Mouse (Mus musculus) hindbrain, embryonic 12.5 days (tissue): ENCODE results near the gene Tada1. TPM values are rescaled to one million over a fixed set of nuclear protein-coding genes. Genes with fewer than 3 reads are reported as not detected.

Experiments
- ATAC-seq: fragments of 200-750 bp; cut with Nextera tagmentation; 2 replicates; pipeline ENCODE4 v1.8.0; 2017; ENCODE audit warnings: moderate TSS enrichment; ENCODE audit not compliant: low FRiP score
- H3K27ac ChIP-seq: fragments of 300-500 bp; sonication (generic); 2 replicates; pipeline ENCODE4 v1.5.1; 2016; ENCODE audit warnings: mild to moderate bottlenecking
- H3K27me3 ChIP-seq: fragments of 300-500 bp; sonication (generic); 2 replicates; pipeline ENCODE4 v1.6.1; 2016; ENCODE audit warnings: mild to moderate bottlenecking
- H3K36me3 ChIP-seq: fragments of 300-500 bp; sonication (generic); 2 replicates; pipeline ENCODE4 v1.6.1; 2016; ENCODE audit warnings: mild to moderate bottlenecking
- H3K4me1 ChIP-seq: fragments of 300-500 bp; sonication (generic); 2 replicates; pipeline ENCODE4 v1.6.1; 2016
- H3K4me2 ChIP-seq: fragments of 300-500 bp; sonication (generic); replicated peaks from 2 replicates; pipeline ENCODE4 v1.6.1; 2016; ENCODE audit warnings: mild to moderate bottlenecking
- H3K4me3 ChIP-seq: fragments of 300-500 bp; sonication (generic); 2 replicates; pipeline ENCODE4 v1.5.1; 2016; ENCODE audit warnings: mild to moderate bottlenecking
- H3K9ac ChIP-seq: fragments of 300-500 bp; sonication (generic); 2 replicates; pipeline ENCODE4 v1.6.1; 2016; ENCODE audit warnings: mild to moderate bottlenecking, moderate library complexity
- H3K9me3 ChIP-seq: fragments of 300-500 bp; sonication (generic); replicated peaks from 2 replicates; pipeline ENCODE4 v1.6.1; 2016; ENCODE audit warnings: mild to moderate bottlenecking
- WGBS: fragments of 180-500 bp; shearing (Covaris S2); methylation state at CpG from one replicate; pipeline ENCODE4 v1.1.7; 2016; 5-methylcytosine and 5-hydroxymethylcytosine counted together
- polyA plus RNA-seq: library from polyadenylated mRNA; unstranded; fragments of >200 nt; fragmentation: Nextera tagmentation; extraction: Ambion mirVana; gene quantifications from 2 replicates; pipeline ENCODE4 v1.2.1, GENCODE M21; 2016

The Tada1 gene
- polyA plus RNA-seq, 1 experiment from 2014 or later: 58.4 TPM

DNA sequence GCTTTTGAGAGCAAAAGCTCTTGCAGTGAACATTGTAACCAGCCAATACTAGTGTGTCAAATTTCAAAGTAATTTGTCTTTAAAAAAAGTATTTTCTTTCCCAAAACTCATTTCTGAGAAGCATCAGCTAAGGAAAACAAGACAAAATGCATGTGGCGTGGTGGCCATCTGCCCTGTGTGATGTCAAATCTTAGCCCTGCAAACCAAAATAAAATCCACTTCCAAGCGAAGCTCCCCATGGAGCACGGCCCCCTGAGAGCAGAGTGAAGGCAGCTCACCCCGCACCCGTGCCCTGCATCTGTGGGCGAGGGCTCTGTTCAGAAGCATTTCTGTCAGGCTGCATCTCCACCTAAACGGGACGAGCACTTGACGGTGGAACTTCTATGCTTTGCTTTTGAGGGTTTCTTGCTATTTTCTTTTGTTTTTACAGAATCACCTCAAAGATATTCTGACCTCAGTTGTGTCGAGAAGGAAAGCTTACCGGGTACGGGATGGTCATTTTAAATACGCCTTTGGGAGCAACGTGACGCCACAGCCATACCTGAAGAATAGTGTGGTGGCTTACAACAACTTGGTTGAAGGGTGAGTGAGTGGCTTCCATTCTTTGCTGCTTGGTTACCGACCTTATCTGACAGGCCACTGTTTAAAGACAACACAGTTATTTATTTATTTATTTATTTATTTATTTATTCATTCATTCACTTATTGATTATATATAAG is 10.7 kb downstream of the Tada1 start:
- peaks cover 92% of the 10 kb centered on the region for H3K36me3 ChIP-seq

DNA sequence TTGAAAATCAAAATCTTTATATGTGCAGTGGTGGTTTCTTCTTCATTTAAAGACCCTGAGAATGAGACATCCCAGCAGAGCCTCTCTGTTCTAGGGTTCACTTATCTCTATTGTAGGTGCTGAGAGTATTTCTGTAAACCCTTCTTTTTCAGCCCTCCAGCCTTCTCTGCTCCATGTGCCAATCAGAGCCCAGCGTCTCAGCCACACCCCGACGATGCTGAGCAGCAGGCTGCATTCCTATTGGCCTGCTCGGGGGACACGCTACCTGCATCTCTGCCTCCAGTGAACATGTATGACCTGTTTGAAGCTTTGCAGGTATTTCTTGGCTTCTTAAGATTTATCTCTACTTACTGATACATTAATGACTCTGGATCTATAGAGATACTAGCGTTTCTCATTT is 12.8 kb downstream of the Tada1 start:
- Histone ChIP-seq H3K27me3 (no peaks in the 10 kb centered on the region), H3K9me3 (no peaks in the 10 kb centered on the region), H3K27ac (no peak overlapping the region), H3K4me1 (no peaks in the 10 kb centered on the region), H3K4me2 (no peak overlapping the region), H3K9ac (no peak overlapping the region), H3K4me3 (no peak overlapping the region), H3K36me3 (peaks cover 95% of the 10 kb centered on the region)
- no peak for ATAC-seq
- WGBS: 94% methylated on average over 6 of the region's 6 CpGs

More for the DNA sequence above, 10.7 kb downstream of the Tada1 start:
- no peak for ATAC-seq
- H3K4me3 ChIP-seq: no peak overlapping the region
- H3K27me3 ChIP-seq: no peaks in the 10 kb centered on the region
- no peak overlapping the region for H3K4me2 ChIP-seq
- H3K27ac ChIP-seq: no peak overlapping the region
- no peaks in the 10 kb centered on the region for H3K9me3 ChIP-seq
- 95% methylated on average over 16 of the region's 16 CpGs for WGBS
- H3K9ac ChIP-seq: no peak overlapping the region
- H3K4me1 ChIP-seq: no peaks in the 10 kb centered on the region

DNA sequence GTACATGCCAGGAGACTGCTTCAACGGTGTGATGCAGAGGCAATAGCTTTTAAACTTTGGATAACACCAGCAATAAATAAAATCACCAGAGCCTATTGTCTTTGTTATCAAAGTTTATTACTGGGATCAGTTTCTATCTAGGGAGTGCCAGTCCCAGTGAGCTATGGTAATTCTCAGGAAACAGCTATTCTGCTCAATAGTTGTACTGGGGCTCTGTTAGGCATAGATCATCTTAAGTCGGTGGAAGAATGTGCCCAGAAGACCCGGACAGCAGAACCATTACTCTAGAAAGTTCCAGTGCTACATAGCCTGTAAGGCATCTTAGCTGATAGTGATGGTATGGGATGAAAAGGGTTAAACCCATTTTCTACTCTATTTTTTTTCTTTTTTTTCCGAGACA is 15.9 kb downstream of the Tada1 start:
- ATAC-seq: no peak
- WGBS: 81% methylated on average over 4 of the region's 4 CpGs

DNA sequence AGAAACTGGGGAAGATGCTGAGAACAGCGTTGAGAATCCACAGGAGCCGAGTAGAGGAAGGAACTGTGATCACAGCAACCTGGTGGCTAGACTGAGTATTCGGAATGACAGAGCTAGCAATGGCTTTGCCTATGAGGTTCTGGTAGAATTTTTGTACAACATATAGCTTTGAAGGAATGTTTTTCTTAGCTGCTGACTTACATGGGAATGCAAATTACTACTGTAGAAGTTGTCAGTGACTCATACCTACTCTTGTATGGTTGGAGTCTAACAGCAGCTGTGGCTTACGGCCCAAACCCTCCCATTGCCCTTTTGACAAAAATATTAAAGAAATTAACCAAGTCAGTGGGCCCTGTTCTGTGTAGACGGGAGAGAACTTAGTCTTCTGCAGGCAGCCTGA is 16.8 kb downstream of the Tada1 start:
- Histone ChIP-seq H3K36me3 (peaks cover 95% of the 10 kb centered on the region), H3K27me3 (no peaks in the 10 kb centered on the region), H3K4me3 (no peak overlapping the region), H3K9ac (no peak overlapping the region), H3K27ac (no peak overlapping the region), H3K9me3 (no peaks in the 10 kb centered on the region), H3K4me2 (no peak overlapping the region), H3K4me1 (no peaks in the 10 kb centered on the region)
- ATAC-seq: no peak
- WGBS: 92% methylated on average over 5 of the region's 5 CpGs

More for the DNA sequence above, 15.9 kb downstream of the Tada1 start:
- Histone ChIP-seq H3K4me3 (no peak overlapping the region), H3K9me3 (no peaks in the 10 kb centered on the region), H3K4me1 (no peaks in the 10 kb centered on the region), H3K27me3 (no peaks in the 10 kb centered on the region), H3K36me3 (peaks cover 95% of the 10 kb centered on the region), H3K4me2 (no peak overlapping the region), H3K27ac (no peak overlapping the region), H3K9ac (no peak overlapping the region)

GRCm38 (mm10) chr1:166396381-166396780 is 17.5 kb downstream of the Tada1 start:
- no peak overlapping the region for H3K9ac ChIP-seq
- 93% methylated on average over 6 of the region's 6 CpGs for WGBS
- H3K9me3 ChIP-seq: no peaks in the 10 kb centered on the region
- H3K27me3 ChIP-seq: no peaks in the 10 kb centered on the region
- H3K27ac ChIP-seq: no peak overlapping the region
- no peak overlapping the region for H3K4me3 ChIP-seq
- H3K36me3 ChIP-seq: peaks cover 95% of the 10 kb centered on the region
- H3K4me1 ChIP-seq: no peaks in the 10 kb centered on the region
- ATAC-seq: no peak
- no peak overlapping the region for H3K4me2 ChIP-seq

- H3K9ac ChIP-seq: no peak overlapping the region
- no peak overlapping the region for H3K4me2 ChIP-seq
- H3K27me3 ChIP-seq: no peaks in the 10 kb centered on the region
- no peak for ATAC-seq
- H3K4me1 ChIP-seq: peaks cover 4% of the 10 kb centered on the region
- peaks cover 93% of the 10 kb centered on the region for H3K36me3 ChIP-seq
- no peak overlapping the region for H3K4me3 ChIP-seq
- no peaks in the 10 kb centered on the region for H3K9me3 ChIP-seq
- no peak overlapping the region for H3K27ac ChIP-seq
These were observed 22.6 kb downstream of the Tada1 start for GRCm38 (mm10) chr1:166401455-166401854.

- no peak overlapping the region for H3K27ac ChIP-seq
- H3K4me3 ChIP-seq: no peak overlapping the region
- 66% methylated on average over 4 of the region's 4 CpGs for WGBS
- no peak overlapping the region for H3K9ac ChIP-seq
- H3K27me3 ChIP-seq: no peaks in the 10 kb centered on the region
- peaks cover 93% of the 10 kb centered on the region for H3K36me3 ChIP-seq
- H3K9me3 ChIP-seq: no peaks in the 10 kb centered on the region
- H3K4me1 ChIP-seq: peaks cover 4% of the 10 kb centered on the region
- ATAC-seq: no peak
- H3K4me2 ChIP-seq: no peak overlapping the region
These were observed 23.1 kb downstream of the Tada1 start for GRCm38 (mm10) chr1:166402003-166402402.

DNA sequence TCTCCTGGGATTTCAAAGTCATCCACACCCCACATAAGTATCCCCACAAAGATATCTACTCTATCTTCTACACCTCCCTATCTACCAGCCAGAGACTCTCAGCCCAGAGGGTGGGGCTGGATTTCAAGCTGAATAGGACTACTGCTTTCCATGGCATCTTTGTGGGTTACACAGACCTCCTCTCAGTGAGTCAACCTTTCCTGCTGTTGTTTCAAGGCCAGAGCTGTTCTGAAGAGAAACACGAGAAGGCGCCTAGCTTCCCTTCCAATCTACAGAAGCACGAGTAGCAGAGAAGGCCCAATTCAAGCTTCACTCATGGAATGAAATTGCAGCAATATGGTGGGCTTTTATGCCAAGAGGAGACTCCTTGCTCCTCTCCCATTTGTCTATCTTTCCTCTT is 24.9 kb downstream of the Tada1 start:
- Histone ChIP-seq H3K4me1 (peaks cover 15% of the 10 kb centered on the region), H3K27me3 (no peaks in the 10 kb centered on the region), H3K9ac (no peak overlapping the region), H3K36me3 (peaks cover 85% of the 10 kb centered on the region), H3K9me3 (no peaks in the 10 kb centered on the region), H3K4me2 (no peak overlapping the region), H3K4me3 (no peak overlapping the region), H3K27ac (no peak overlapping the region)
- no peak for ATAC-seq
- 91% methylated on average over 3 of the region's 3 CpGs for WGBS

- H3K36me3 ChIP-seq: peaks cover 36% of the 10 kb centered on the region
- ATAC-seq: peak; percentile 83
- H3K27me3 ChIP-seq: no peaks in the 10 kb centered on the region
These were observed 30.3 kb downstream of the Tada1 start for GRCm38 (mm10) chr1:166409177-166409700.

DNA sequence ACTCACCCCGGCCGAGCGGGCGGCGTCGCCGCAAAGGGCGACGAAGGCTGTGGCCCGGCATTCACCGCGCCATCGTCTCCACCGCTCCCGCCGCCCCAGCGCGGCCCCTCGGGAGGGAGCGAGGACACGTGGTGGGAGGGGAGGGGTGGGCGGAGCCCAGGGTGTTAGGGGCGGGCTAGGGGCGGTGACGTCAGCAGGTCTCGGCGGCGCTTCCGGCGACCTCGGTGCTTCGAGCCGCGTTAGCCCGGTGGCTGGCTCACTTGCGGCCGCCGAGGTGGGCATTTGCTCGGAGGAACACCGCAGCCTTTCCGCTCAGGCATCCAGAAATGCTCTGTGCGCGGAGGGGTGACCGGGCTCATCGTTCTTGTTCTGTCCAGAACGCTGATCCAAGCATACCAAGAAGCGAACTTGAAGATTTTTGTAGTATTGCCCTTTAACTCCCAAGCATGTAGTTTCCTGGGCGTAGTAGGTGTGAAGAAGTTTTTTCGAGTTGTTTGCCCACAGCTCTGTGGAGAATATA is 30.9 kb downstream of the Tada1 start, which contains the start of gene Pogk:
TSS of gene Pogk (minus strand) at position 163 of the 520 bp plus-strand sequence.
- H3K4me1 ChIP-seq: peaks cover 13% of the 10 kb centered on the region
- peak within 1 kb of the TSS; percentile 74 for H3K27ac ChIP-seq
- peak within 1 kb of the TSS; percentile 80 for H3K4me2 ChIP-seq
- peak within 1 kb of the TSS; percentile 74 for H3K4me3 ChIP-seq
- no peaks in the 10 kb centered on the region for H3K27me3 ChIP-seq
- peak within 1 kb of the TSS; percentile 94 for H3K9ac ChIP-seq
- 9% methylated on average over 29 of the region's 49 CpGs for WGBS
- peak; percentile 94 for ATAC-seq
- H3K36me3 ChIP-seq: peaks cover 31% of the 10 kb centered on the region
- peaks cover 11% of the 10 kb centered on the region for H3K9me3 ChIP-seq

More at GRCm38 (mm10) chr1:166409177-166409700, 30.3 kb downstream of the Tada1 start:
- Histone ChIP-seq H3K4me3 (peak overlapping the region; percentile 74), H3K4me1 (peaks cover 13% of the 10 kb centered on the region), H3K4me2 (peak overlapping the region; percentile 80), H3K9me3 (peaks cover 11% of the 10 kb centered on the region), H3K27ac (peak overlapping the region; percentile 74), H3K9ac (peak overlapping the region; percentile 94)
- 2% methylated on average over 23 of the region's 45 CpGs for WGBS

DNA sequence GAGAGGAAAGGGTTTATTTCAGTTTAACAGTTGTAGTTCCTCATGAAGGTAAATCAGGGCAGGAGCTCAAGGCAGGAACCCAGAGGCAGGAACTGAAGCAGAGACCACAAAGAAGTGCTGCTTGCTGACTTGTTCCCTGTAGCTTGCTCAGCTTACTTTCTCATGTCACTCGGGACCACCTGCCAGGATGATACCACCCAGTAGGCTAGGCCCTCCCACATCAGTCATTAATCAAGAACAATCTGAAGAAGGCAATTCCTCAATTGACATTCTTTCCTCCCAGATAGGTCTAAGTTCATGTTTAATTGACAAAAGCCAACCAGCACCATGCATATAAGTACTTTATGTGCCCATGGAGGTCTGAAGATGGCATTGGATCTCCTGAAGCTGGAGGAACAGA is 32.6 kb downstream of the Tada1 start:
- ATAC-seq: no peak
- Histone ChIP-seq H3K27me3 (no peaks in the 10 kb centered on the region), H3K36me3 (peaks cover 15% of the 10 kb centered on the region), H3K9me3 (peaks cover 11% of the 10 kb centered on the region), H3K27ac (no peak overlapping the region), H3K4me3 (no peak overlapping the region), H3K9ac (no peak overlapping the region), H3K4me2 (no peak overlapping the region), H3K4me1 (peaks cover 13% of the 10 kb centered on the region)
- 92% methylated on average over 1 of the region's 1 CpGs for WGBS

DNA sequence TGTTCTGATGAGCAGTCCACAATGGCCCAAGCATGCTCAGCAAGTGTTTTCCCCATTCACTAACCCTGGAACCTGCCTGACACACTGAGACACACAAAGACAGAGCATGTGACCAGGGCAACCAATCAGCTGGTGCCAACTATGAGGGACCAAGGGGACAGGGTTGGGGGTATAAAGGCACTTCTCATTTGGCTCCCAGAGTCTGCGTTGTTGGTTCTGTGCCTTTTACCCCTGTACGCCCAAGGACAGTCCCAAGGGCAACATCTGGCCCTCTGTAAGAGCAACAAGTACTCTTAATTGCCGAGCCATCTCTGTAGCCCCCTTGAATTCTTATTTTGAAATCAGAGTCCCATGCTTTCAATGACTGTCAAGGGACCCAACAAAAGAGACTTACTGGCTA is 33.4 kb downstream of the Tada1 start:
- Histone ChIP-seq H3K27ac (no peak overlapping the region), H3K9me3 (peaks cover 11% of the 10 kb centered on the region), H3K4me1 (peaks cover 13% of the 10 kb centered on the region), H3K27me3 (no peaks in the 10 kb centered on the region), H3K4me3 (no peak overlapping the region), H3K9ac (no peak overlapping the region), H3K4me2 (no peak overlapping the region), H3K36me3 (peaks cover 8% of the 10 kb centered on the region)
- no peak for ATAC-seq
- WGBS: 91% methylated on average over 3 of the region's 3 CpGs

DNA sequence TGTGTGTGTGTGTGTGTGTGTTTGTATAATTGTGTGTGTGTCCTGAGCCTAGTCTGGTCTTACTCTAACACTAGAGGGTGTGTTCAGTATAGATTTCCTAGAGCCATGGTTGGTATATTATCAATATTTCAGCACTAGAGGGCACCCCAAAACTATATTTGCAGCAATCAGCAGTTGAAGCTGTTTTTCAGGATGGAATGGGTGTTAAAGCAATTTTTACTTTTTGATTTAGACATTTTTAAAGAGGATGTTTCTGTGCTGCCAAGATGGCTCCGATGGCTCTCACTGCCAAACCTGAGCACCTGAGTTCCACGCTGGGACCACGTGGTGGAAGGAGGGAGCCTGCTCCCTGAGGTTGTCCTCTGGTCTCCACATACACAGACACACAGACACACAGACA is 50.2 kb downstream of the Tada1 start:
- no peak; the same call in 1 of the 2 replicates for ATAC-seq

More for the DNA sequence above, 50.2 kb downstream of the Tada1 start:
- H3K27ac ChIP-seq: no peak overlapping the region
- no peak overlapping the region for H3K9ac ChIP-seq
- H3K4me2 ChIP-seq: no peak overlapping the region
- WGBS: 78% methylated on average over 3 of the region's 3 CpGs
- no peak overlapping the region for H3K4me3 ChIP-seq
- no peaks in the 10 kb centered on the region for H3K9me3 ChIP-seq
- no peaks in the 10 kb centered on the region for H3K36me3 ChIP-seq
- H3K4me1 ChIP-seq: no peaks in the 10 kb centered on the region
- H3K27me3 ChIP-seq: no peaks in the 10 kb centered on the region
